In the genomic region with DNA sequence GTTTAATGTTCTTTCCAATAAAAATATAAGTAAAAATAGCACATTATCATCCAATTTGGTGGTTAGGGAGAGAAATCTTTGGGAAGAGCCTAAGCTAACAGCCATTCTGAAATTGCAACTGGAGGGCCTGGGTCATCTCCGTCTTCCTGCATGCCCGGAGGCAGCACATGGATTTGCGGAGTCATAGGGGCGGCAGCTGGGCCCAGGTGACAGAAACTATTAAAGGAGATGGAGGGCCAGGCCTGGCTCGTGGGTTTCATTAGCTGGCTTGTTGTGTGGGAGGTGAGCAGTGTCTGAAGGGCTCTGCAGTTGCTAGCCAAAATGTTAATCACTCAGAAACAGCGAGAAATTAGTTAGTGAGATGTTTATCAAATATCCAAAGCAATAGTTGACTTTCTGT, we compare ENCODE assay signal across 20 mouse cellular contexts.
DNase-seq lines count a peak whose midpoint lies in the region; ATAC-seq and TF ChIP-seq lines count a peak whose summit lies in the region.
"Had no signal": no experiment of that assay in that cellular context is flagged by ENCODE, and none has a peak within 500 bp of the region (broad histone marks: within the 10 kb centered on the region; RNA-seq: fewer than 3 reads in every experiment).

No protein-coding gene starts in this region.

- no peak for TF ChIP-seq CTCF in kidney, postnatal 0 days (IDR thresholded peaks at IDR 0.05; ENCODE audit: low read depth)

- H3K27me3 ChIP-seq in forebrain, embryonic 10.5 days (ENCODE audit: poor library complexity, severe bottlenecking): no peaks in the 10 kb centered on the region
- no peaks in the 10 kb centered on the region for H3K27me3 ChIP-seq in forebrain, embryonic 16.5 days (replicated peaks; ENCODE audit: control insufficient read depth, insufficient read depth, low read length)
- no peaks in the 10 kb centered on the region for H3K27me3 ChIP-seq in kidney, postnatal 0 days (ENCODE audit: insufficient read depth, low read length)
- no peaks in the 10 kb centered on the region for H3K27me3 ChIP-seq in embryonic facial prominence, embryonic 11.5 days (ENCODE audit: control insufficient read depth, insufficient read depth, low read length)
- H3K27me3 ChIP-seq: forebrain, embryonic 13.5 days; limb, embryonic 13.5 days; liver, embryonic 15.5 days; midbrain, embryonic 12.5 days had no signal

- 49% methylated on average over 6 of the region's 6 CpGs for WGBS in forebrain, embryonic 10.5 days
- WGBS in forebrain, embryonic 16.5 days: 34% methylated on average over 6 of the region's 6 CpGs
- 16% methylated on average over 6 of the region's 6 CpGs for WGBS in kidney, postnatal 0 days
- WGBS in embryonic facial prominence, embryonic 11.5 days: 31% methylated on average over 6 of the region's 6 CpGs

- no peaks in the 10 kb centered on the region for H3K36me3 ChIP-seq in forebrain, embryonic 10.5 days (replicated peaks)
- H3K36me3 ChIP-seq in forebrain, embryonic 16.5 days (ENCODE audit: control insufficient read depth, insufficient read depth): no peaks in the 10 kb centered on the region
- H3K36me3 ChIP-seq in kidney, postnatal 0 days (ENCODE audit: insufficient read depth, low read length): no peaks in the 10 kb centered on the region
- H3K36me3 ChIP-seq in embryonic facial prominence, embryonic 11.5 days (replicated peaks; ENCODE audit: control insufficient read depth, insufficient read depth, low read depth, low read length): no peaks in the 10 kb centered on the region
- H3K36me3 ChIP-seq: limb, embryonic 13.5 days; liver, embryonic 15.5 days; midbrain, embryonic 12.5 days had no signal

- H3K4me3 ChIP-seq in forebrain, embryonic 10.5 days: no peak overlapping the region
- H3K4me3 ChIP-seq in forebrain, embryonic 16.5 days (replicated peaks; ENCODE audit: low read length): no peak overlapping the region
- no peak overlapping the region for H3K4me3 ChIP-seq in kidney, postnatal 0 days (replicated peaks; ENCODE audit: low read depth, low read length)
- H3K4me3 ChIP-seq in embryonic facial prominence, embryonic 11.5 days (ENCODE audit: low read depth, low read length): no peak overlapping the region
- H3K4me3 ChIP-seq: forebrain, embryonic 13.5 days; left cerebral cortex, adult 2 months; limb, embryonic 13.5 days; liver, embryonic 15.5 days; midbrain, embryonic 12.5 days had no signal

- H3K4me2 ChIP-seq in forebrain, embryonic 16.5 days (ENCODE audit: low read length): no peak overlapping the region
- H3K4me2 ChIP-seq in kidney, postnatal 0 days (ENCODE audit: low read length): no peak overlapping the region
- H3K4me2 ChIP-seq in embryonic facial prominence, embryonic 11.5 days (ENCODE audit: low read depth, low read length): no peak overlapping the region
- H3K4me2 ChIP-seq: forebrain, embryonic 13.5 days; limb, embryonic 13.5 days; liver, embryonic 15.5 days; midbrain, embryonic 12.5 days had no signal

- no peaks in the 10 kb centered on the region for H3K9me3 ChIP-seq in forebrain, embryonic 10.5 days
- no peaks in the 10 kb centered on the region for H3K9me3 ChIP-seq in forebrain, embryonic 16.5 days (ENCODE audit: control insufficient read depth, low read length)
- H3K9me3 ChIP-seq in kidney, postnatal 0 days (replicated peaks; ENCODE audit: low read length): no peaks in the 10 kb centered on the region
- H3K9me3 ChIP-seq in embryonic facial prominence, embryonic 11.5 days (replicated peaks; ENCODE audit: control insufficient read depth, low read length): no peaks in the 10 kb centered on the region
- H3K9me3 ChIP-seq: forebrain, embryonic 13.5 days; limb, embryonic 13.5 days; liver, embryonic 15.5 days; midbrain, embryonic 12.5 days had no signal

- no peak overlapping the region for H3K27ac ChIP-seq in forebrain, embryonic 10.5 days
- no peak overlapping the region for H3K27ac ChIP-seq in forebrain, embryonic 16.5 days (ENCODE audit: low read length)
- peak overlapping the region; percentile 47; the same call in 1 of the 2 replicates for H3K27ac ChIP-seq in kidney, postnatal 0 days
- no peak overlapping the region for H3K27ac ChIP-seq in embryonic facial prominence, embryonic 11.5 days (replicated peaks; ENCODE audit: low read depth, low read length)
- H3K27ac ChIP-seq: forebrain, embryonic 13.5 days; limb, embryonic 13.5 days; liver, embryonic 15.5 days; midbrain, embryonic 12.5 days; stomach, postnatal 0 days had no signal

- ATAC-seq in forebrain, embryonic 16.5 days: no peak
- no peak for ATAC-seq in kidney, postnatal 0 days (replicated peaks; ENCODE audit: low FRiP score, low read depth)
- ATAC-seq in embryonic facial prominence, embryonic 11.5 days (replicated peaks; ENCODE audit: insufficient number of reproducible peaks, low FRiP score, low TSS enrichment, low read depth): no peak
- ATAC-seq: forebrain, embryonic 13.5 days; intestine, postnatal 0 days had no signal

- peaks cover 18% of the 10 kb centered on the region for H3K4me1 ChIP-seq in forebrain, embryonic 10.5 days
- H3K4me1 ChIP-seq in forebrain, embryonic 16.5 days (replicated peaks; ENCODE audit: control insufficient read depth, insufficient read depth, low read length): no peaks in the 10 kb centered on the region
- no peaks in the 10 kb centered on the region for H3K4me1 ChIP-seq in kidney, postnatal 0 days (replicated peaks; ENCODE audit: insufficient read depth, low read length)
- no peaks in the 10 kb centered on the region for H3K4me1 ChIP-seq in embryonic facial prominence, embryonic 11.5 days (ENCODE audit: control insufficient read depth, insufficient read depth, low read length)
- H3K4me1 ChIP-seq: liver, embryonic 15.5 days had no signal

- no peak overlapping the region for H3K9ac ChIP-seq in forebrain, embryonic 16.5 days (replicated peaks; ENCODE audit: low read depth, low read length)
- H3K9ac ChIP-seq in kidney, postnatal 0 days (ENCODE audit: low read depth, low read length): no peak overlapping the region
- no peak overlapping the region for H3K9ac ChIP-seq in embryonic facial prominence, embryonic 11.5 days (replicated peaks; ENCODE audit: low read length)
- H3K9ac ChIP-seq: forebrain, embryonic 13.5 days; limb, embryonic 13.5 days; liver, embryonic 15.5 days; midbrain, embryonic 12.5 days had no signal

- peak; percentile 20 for DNase-seq in forebrain, embryonic 10.5 days (ENCODE audit: extremely low spot score, low spot score)
- DNase-seq in kidney, postnatal 0 days (ENCODE audit: low spot score): peak; percentile 70
- no peak for DNase-seq in kidney, adult 8-10 months
- peak; percentile 36 for DNase-seq in Muller cell, postnatal 12 days (ENCODE audit: inconsistent ontology term)
- DNase-seq in embryonic facial prominence, embryonic 11.5 days (ENCODE audit: low spot score): peak; percentile 60
- DNase-seq in spleen, postnatal 4 days (ENCODE audit: low spot score in 2 of 2): no peak
- DNase-seq in gastrocnemius, adult 18-20 months (ENCODE audit: low spot score): no peak
- DNase-seq: adrenal gland, adult 8-10 months; cerebellum, adult 11 months; heart, postnatal 4 days; lung, postnatal 14 days; right cerebral cortex, postnatal 14 days had no signal

Comparison
In these comparisons a context has a peak if more than half of its experiments do, and no peak if none do; other contexts are left out.
1. DNase-seq: peak in forebrain, embryonic 10.5 days (single experiment), kidney, postnatal 0 days (single experiment), Muller cell, postnatal 12 days (single experiment) and embryonic facial prominence, embryonic 11.5 days (single experiment); none in kidney, adult 8-10 months (0 of 2), spleen, postnatal 4 days (0 of 2) and gastrocnemius, adult 18-20 months (single experiment).